Mouse (Mus musculus) gastrocnemius, postnatal 4 days (tissue): ENCODE results near the gene Cask. TPM values are rescaled to one million over a fixed set of nuclear protein-coding genes. Genes with fewer than 3 reads are reported as not detected.
A peak's percentile ranks its signal among the peaks of the same experiment; 100 is the strongest.

ENCODE experiments used
- DNase-seq, 2 experiments: peaks; one replicate each; pipeline ENCODE4 v3.0.0; 2021 to 2022; ENCODE audit warnings: low spot score in 2 of 2, mixed read lengths in 2 of 2
- total RNA-seq, 2 experiments: library from RNA; stranded (reverse); gene quantifications; 2 replicates each; pipeline ENCODE4 v1.2.3; 2021

Cask gene
- total RNA-seq, 2 experiments from 2014 or later = 35.7 to 46.0 TPM

DNA sequence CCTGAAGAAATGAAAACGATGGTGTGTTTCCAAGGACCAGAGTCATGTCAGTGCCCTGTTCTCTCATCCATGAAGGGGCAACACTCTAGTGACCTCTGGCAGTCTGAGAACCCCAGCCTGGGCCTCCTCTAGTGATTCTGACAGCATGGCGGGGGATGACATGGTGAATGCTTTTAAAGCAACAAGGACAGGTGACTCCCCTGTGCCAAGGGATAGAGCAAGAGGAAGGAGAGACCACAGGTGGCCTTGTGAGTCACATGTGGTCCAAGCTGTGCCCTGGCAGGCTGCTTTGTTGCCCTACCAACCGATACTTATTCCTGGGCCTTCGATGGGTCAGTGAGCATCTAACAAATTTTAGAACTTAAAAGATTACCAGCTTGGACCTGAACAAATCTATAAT lies 330.6 kb downstream of the Cask start:
- DNase-seq = no peak

DNA sequence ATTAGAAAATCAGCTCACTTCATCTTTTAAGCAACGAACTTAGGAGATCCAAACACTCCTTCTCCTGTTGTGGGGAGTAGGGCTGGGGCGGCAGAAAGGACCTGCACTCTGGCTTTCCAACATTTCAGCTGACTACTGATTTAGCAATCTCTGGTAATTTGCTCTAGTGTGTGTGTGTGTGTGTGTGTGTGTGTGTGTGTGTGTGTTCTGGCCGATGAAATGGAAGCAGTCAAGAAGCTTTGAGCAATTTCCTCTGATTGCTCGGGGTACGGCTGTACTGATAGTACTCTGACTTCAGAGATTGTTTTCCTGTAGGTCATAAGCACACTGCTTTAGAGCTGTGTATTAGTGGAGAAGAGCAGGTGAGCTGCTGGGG lies 331.8 kb downstream of the Cask start:
- no peak for DNase-seq

DNA sequence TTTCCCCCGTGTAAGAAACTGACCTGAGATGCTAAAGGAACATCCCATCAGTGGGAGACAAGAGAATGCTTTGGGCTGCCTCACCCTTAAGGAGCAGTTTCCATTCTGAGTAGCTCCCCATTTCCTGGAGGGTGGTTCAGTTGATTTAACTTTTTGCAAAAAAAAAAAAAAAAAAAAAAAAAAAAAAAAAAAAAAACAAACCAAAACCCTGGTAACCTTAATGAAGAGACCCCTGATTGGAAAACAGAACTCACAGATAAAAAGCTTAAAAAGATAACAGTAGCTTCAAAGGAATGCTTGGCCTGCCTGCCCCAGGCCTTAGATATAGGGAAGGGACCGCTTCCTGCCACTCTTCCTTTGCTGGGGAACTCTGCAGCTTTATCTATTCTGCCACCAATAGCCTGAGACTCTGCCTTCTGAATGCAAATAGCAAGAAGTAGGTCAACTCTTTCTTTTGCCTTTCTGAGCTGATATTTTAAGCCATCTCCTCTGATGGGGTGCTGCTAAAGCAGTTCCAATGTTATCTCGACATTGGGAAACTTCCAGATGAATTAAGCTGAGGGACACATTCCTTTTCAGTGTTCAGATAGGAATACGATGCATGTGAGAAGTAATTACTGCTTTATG lies 332.3 kb downstream of the Cask start:
- DNase-seq = no peak

DNA sequence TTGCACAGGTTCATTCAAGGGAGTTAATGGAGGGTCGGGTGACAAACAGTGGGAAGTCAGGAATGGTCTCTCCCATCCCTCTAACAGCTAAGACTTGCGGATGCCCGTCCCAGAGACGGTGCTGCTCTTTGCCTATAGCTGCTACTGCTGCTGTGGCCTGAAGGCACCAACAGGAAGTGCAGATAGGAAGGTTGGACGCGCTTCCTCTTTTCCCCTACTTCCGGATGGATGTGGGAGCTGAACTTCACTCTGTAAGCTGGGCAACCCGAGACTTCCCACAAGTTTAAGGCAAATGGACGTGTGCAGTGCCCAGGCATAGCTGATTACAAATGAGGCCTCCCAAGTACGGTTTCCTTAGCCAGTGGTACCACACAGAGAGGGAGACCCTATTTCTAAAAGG lies 333.1 kb downstream of the Cask start:
- DNase-seq = no peak

DNA sequence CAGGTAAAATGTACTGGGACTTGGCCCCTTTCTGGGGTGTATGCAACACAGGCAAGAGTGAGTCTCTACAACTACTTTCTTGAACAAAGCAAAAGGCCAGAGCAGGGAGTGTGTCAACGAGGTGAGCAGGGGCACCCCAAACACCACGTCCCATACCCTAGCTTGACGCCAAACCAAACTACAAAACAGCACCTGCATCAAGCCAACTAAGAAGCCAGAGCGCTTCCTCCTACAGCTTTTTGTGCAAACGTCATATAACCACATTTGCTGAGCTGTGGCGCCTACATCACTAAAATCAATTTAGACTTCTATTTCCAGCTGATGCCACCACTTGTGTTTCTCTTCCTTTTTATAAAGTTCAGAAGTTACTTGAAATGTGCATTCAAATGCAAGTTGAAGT lies 334.7 kb downstream of the Cask start:
- no peak for DNase-seq

DNA sequence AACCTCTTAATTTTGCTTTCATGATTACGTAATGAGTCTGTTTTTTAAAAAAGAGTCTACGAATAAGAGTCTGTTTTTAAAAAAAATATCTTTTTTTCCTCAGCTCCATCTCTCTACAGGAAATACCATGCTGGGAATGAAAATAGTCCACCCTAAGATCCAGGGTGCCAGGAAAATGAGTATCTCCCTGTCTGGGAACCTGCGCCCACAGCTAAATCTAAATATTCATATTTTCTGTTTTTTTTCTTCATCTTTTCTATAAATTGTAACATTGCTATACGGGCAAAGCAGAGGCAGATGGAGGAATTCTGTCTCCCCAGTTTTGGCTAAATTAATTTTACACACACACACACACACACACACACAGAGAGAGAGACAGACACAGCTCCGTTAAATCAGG lies 337.3 kb downstream of the Cask start:
- no peak for DNase-seq

DNA sequence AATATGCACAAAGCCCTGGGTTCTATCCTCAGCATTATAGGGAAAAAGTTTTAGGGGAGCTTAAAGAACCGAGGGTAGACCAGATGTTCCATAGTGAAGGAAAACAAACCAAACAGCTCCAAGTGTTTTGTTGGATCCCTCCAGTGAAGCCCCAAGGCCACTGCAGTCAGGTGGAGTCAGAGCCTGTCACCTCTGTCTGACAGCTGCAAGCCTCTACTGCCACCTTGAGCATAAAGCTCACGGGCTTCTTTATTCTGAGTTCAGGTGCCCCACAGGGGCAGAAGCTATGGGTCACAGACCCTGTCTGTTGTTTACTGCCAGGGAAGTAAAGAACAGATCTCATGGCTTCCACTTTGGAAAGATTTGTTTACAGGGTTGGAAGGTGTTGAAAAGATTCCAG lies 338.0 kb downstream of the Cask start:
- no peak for DNase-seq

DNA sequence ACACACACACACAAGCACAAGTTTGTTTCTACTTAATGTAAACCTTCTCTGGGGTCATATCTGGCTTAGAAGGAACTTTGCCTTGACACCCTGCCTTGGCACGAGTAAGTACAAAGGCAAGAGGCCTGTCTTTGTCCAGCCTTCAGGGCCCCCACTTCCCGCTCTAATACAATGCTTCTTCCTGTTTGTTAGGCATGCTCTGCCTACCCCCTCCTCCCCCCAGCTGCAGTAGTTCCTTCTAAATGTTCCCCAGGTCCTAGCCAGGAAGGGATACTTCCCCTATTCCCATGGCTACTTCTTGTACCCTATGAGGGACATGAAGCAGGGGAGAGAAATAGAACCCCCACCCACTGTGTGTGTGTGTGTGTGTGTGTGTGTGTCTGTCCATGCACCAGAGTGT lies 344.8 kb downstream of the Cask start:
- no peak for DNase-seq

DNA sequence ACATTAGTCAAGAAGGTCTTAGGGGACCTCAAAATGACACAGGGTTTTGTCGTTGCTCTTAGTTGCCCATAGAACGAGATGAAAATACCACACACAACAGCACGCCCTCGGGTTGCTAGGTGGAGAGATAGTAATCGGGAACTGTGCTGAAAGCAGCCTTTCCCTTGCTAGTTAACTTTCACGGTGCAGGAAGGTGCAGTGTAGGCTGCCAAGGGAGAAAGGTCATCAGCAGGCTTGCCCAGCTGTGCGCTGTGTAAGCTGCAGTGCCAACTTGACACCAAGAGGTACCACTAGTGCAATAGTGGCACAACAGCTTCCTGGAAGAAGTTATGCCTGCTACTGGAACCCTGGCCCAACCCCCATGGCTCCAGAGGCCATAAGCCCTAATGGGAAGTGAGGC lies 346.8 kb downstream of the Cask start:
- no peak for DNase-seq

DNA sequence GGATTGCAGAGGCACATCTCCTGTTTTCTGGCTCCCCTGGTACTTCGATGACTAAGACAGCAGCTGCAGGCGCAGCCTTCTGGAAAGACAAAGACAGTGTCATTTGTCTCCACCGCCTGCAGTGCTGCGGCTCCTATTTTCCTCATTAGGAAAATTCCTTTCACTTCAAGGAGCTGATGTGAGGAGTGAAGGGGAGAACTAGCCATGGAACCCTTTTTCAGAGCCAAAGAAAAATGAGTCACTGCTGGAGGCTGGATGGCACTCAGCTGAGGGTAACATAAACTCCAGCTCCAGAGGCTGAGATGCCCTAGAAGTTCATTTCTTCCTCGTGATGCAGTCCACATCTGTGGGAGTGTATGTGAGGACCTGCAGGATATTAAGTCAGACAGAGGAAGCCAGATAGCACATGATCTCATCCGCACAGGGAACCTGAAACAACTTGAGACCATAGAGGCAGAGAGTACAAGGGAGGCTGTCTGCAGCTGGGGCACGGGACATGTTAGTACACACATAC lies 348.2 kb downstream of the Cask start:
- DNase-seq = no peak

DNA sequence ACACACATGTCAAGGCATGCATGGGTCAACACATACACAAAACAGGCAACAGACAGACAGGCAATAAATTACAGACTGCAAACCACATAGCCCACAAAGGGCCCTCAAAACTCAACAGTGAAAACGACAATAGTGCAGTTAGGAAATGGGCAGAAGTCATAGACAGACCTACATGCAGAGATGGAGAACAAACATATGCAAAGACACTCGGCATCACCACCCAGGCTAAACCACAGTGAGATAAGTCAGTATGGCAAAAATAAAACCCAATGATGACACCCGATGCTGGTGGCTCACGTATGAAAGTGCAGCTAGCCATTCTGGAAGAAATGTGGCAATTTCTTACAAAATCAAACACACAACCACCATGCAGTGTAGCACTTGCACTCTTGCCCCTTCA lies 350.9 kb downstream of the Cask start:
- DNase-seq = no peak

DNA sequence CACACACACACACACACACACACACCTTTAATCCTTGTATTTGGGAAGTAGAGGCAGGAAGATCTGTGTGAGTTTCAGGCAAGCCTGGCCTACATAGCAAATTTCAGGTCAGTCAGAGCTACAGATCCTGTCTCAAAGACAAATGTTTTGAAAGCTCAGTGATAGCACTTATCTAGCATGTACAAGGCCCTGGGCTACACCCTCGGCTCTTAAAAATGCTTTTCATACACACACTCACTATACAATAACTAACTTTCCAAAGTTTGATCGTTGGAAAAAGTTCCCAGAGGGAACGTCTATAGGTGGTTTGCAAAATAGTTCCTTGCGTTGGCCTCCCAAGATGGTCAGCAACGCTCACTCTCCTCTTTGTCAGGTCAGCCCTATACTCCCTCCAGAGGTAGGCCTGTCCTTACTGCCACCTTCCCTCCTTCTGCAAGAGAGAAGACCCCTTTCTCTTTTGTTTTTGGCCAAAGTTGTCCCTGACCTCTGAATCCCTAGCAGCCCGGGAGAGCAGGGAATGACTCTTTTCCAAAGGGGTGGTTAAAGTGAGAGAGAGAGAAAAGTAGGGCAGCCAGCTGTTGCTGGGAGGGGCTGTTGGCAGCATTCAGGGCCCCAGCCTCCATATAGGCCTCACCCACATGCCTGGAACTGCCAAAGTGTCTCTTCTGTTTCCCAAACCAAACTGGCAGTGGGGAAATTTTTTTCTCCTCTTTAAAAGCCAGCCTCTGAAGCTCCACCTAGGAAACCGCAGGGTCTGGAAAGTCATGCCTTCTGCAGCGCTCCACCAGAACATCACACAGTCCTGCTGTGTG lies 356.1 kb downstream of the Cask start:
- peak in 1 of 2 experiments; percentile 13 for DNase-seq

DNA sequence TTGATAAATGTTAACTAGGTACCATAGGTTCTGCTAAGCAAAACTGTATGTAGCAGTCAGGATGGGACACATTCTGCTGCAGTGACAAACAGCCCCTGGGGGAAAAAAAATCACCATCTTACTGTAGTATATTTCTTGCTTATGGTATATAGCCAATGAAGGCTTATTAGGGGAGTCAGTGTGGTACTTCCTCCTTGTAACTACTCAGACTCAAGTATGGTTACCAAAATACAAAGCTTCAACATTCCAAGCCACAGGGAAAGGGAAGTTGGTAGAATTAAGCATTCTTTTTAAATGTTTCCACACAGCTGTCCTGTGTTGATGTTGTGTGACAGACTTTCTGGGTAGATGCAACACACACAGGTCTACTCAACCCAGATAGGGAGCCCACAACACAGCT lies 358.2 kb downstream of the Cask start:
- DNase-seq = no peak

DNA sequence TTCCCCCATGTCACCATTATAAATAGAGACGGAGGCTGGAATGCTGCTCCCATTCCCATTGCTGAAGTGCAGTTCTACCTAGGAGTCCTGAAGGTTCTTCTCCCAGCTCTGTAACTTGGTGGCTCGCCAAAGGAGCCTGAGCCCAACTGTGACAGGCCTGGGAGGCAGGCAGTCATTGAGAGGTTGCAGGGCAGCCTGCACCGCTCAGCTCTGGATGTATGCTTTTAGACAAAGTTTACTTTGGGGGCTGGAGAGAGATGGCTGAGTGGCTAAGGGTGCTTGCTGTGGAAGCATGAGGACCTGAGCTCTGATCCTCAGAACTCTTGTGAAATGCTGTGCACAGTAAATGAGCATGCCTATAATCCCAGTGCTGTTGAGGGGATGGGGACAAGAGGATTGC lies 360.2 kb downstream of the Cask start:
- DNase-seq = no peak

DNA sequence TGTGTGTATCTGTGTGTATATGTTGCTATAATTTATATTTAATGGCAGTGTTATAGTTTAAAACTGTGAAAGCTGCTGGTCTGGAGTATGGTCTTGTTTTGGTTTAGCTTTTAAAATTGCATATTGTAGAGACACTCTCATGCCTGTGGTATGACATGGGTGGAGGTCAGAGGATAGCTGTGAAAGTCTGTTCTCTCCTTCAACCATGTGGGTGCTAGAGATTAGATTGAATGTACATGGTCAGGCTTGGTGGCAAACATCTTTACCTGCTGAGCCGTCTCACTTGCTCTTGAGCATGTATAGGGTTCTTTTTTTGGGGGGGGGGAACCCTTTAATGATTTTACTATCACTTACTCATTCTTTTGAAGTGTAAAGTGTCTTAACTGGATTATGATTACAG lies 361.4 kb downstream of the Cask start:
- DNase-seq = no peak

DNA sequence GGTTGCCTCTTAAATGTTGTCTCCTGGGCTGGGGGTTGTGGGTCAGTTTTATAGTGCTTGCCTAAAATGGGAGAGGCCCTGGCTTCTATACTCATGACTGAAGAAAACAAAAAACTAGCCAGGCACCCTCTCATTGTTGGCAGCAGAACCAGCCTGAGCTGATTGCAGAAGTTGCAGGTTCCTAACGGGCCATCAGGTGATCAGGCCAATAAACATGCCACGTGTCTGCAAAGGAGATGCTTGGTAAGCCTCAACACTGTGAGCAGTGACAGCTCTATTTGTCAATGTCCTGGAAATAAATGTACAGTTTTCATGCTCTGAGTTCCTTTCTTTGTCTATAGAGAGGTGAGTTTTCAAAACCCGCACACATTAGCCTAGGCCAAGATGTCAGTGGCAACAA lies 362.2 kb downstream of the Cask start:
- no peak for DNase-seq

DNA sequence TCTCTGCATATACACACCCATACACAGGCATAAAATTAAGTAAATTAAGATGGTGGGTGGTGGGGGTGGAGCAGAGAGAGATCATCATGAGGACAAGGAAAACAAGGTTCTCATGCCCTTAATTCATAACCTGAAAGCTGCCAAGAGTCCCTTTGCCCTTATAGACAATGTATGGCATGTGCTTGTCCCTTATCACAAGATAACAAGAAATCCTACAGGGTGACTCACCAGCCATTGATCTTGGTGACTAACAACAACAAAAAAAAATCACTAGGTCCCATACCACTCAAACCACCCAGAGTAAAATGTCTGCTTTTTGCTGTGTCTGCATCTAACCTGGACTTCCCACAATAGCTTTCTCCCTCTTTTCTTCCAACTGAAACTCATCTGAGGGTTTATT lies 366.7 kb downstream of the Cask start:
- DNase-seq = no peak

DNA sequence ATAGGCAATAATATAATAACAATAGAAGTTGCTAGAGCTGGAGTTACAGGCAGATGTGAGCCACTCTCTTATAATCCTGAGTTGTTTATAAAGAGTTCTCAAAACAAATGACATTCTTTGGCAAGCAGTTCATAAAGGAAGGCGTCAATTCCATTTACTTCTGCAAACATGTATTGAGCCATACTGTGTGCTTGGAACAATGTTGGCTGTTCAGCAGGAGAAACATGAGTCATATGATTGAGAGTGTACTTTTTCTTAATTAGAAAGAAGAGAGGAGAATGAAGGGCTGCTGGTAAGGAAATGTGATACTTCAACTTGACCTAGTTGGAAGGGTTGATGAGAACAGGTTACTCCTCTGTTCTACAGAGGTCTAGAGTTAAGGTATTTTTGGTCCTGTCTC lies 368.6 kb downstream of the Cask start:
- DNase-seq = no peak

DNA sequence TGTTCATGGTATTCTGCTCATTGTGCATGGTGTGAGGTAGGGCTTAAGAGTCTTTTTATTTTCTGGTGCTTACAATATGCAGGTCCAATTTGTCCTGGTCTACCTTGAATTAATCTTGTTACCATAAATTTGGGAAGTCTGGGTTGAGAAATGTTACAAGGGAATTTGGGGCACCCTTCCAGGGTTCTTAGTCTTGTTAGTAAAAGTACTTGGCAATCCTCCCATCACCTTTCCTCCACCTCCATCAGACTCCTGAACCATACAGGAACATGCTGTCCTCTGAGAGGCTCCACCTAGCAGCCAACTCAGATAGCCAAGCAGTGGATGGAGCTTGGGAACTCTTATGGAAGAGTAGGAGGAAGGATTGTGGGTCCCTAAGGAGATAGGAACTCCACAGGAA lies 371.6 kb downstream of the Cask start:
- DNase-seq = no peak

DNA sequence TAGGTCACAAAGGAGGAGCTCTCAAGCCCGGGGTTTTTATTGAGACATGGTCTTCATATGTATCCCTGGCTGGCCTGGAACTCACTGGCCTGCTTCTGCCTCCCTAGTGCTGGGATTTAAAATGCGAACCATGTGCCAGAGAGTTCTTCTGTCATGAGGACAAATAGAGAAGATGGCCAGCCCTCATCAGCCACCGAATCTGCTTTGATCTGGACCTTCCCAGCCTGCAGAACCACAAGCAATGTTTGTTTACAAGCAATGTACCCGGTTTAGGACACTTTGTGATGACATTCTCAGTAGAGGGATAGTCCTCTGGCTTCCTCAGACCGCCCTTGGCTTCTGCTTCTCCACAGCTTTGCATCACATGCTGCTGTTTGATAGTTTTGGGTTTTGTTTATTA lies 372.9 kb downstream of the Cask start:
- no peak for DNase-seq

DNA sequence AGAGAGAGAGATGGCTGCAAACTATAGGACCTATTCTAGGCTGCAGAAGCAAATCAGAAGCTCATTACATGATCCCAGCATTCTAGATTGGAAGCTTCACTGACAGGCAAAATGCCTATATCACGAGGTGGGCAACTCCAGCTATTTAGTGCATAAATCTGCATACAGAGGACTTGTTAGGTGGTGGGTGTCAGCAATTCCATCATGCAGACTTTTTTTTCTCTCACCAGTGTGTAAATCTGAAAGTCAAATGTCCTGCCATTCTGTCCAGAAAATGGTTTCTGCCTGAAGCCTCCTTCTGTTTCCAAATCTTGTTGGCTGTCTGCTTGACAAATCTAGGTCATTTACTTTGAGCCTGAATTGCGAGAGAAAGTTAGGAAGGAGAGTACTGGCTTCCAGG lies 373.6 kb downstream of the Cask start:
- no peak for DNase-seq

DNA sequence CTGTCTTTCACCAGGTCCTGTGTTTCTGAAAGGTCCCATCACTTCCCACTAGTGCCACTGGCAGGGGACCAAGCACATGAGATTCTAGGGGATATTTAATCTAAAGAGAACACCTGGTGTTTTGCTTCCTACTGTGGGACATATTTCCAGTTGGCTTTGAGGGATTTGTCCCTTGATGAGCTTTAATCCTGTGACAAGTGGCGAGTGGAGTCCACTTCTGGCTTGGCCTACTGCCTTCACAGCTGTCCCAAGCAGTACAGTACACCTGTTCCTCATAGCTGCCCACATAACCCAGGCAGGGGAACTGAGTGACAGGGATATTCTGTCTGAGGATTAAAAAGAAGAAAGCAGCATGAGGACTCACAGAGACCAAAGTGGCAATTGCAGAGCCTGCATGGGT lies 375.8 kb downstream of the Cask start:
- no peak for DNase-seq

DNA sequence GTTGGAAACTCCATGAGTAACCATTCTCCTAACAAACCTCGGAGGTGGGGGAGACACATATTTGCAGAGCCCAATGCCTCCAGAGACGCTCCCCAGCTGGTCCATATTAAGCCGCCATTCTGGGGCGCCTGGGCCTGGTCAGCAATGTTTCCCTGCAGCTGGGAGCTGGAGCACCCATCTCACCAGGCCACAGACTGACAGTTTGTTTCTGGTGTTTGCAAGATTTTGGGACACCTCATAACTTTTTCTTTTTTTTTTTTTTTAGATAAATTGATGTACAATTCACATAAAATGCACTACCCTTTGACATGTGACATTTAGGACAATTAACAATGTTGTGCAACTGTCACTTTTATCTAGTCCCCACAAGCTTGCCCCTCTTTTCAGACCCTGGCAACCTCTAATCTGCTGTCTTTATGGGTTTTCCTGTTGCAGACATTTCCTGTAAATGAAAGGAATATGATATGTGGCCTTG lies 378.4 kb downstream of the Cask start:
- DNase-seq = no peak
